Mouse (Mus musculus): ENCODE measurements around the gene Erv3. TPM values are rescaled to one million over a fixed set of nuclear protein-coding genes. Genes with fewer than 3 reads are reported as not detected.

Erv3 gene
- total and polyA plus RNA-seq, 3 experiments = not detected

DNA sequence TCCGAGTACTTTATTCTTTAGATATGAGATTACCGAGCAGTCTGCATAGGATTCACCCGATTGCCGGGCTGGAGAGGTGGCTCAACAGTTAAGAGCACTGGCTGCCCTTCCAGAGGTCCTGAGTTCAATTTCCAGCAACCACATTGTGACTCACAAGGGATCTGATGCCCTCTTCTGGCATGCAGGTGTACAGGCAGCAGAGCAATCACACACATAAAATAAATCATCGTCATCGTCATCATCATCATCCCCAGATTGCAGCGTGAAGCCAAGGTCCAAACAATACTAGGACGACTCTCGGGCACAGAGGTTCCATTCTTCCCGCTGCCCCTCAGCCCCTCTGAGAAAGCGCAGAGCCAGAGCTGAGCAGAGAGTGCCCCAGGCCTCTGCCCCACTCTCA, 51.9 kb downstream of the Erv3 start:
- H3K4me3 ChIP-seq (replicated peaks in 1 of 3; ENCODE audit: low read depth in 2 of 3, low read length in 2 of 3, poor library complexity in 1 of 3) = no peak overlapping the region
- no peak overlapping the region for H3K27ac ChIP-seq (ENCODE audit: insufficient read depth, low read depth)
- no peaks in the 10 kb centered on the region for H3K9me3 ChIP-seq (replicated peaks; ENCODE audit: low read length)
- peaks cover 0 to 3% of the 10 kb centered on the region in 2 experiments; a peak in 1 of 4 replicates for H3K4me1 ChIP-seq (ENCODE audit: control insufficient read depth in 1 of 2, insufficient read depth in 2 of 2)
- no peaks in the 10 kb centered on the region for H3K36me3 ChIP-seq (replicated peaks in 1 of 2; ENCODE audit: control insufficient read depth in 1 of 2, insufficient read depth in 1 of 2, low read length in 1 of 2)
- no peak for DNase-seq (ENCODE audit: extremely low read depth)
- no peak overlapping the region for H3K9ac ChIP-seq (ENCODE audit: insufficient read depth, low read depth)
- dilution Hi-C loops (cut with MboI; ENCODE audit: extremely low pct_ligation_motif_present, extremely low pct_unique_long_range_greater_than_20kb, low sequenced_read_pairs) = no loop called here
- in situ Hi-C loops (cut with MboI; ENCODE audit: low pct_ligation_motif_present, low pct_unique_long_range_greater_than_20kb, low sequenced_read_pairs) = no loop called here
- peaks cover 17% of the 10 kb centered on the region for H3K27me3 ChIP-seq (replicated peaks)
- no peak for TF ChIP-seq MAZ (IDR thresholded peaks at IDR 0.05; ENCODE audit: low read depth, low read length)
- peak; percentile 23 for TF ChIP-seq RAD21 (IDR thresholded peaks at IDR 0.05; ENCODE audit: low read depth, low read length)
- no peak for TF ChIP-seq E2F4 (IDR thresholded peaks at IDR 0.05; ENCODE audit: insufficient replicate concordance, low read depth, low read length)
- TF ChIP-seq MAFK (IDR thresholded peaks at IDR 0.05; ENCODE audit: insufficient replicate concordance, low read length) = no peak
- peak; percentile 16; the same call in 1 of the 2 replicates for TF ChIP-seq SMC3 (IDR thresholded peaks at IDR 0.05; ENCODE audit: low read depth, low read length)
- TF ChIP-seq CTCF (conservative IDR thresholded peaks at IDR 0.05 in 1 of 2, IDR thresholded peaks at IDR 0.05 in 1 of 2; ENCODE audit: low read depth in 2 of 2, low read length in 2 of 2) = peak; percentile 15 to 51; a peak in 2 of 4 replicates
- no peaks in the 10 kb centered on the region for H3K79me2 ChIP-seq (replicated peaks; ENCODE audit: control insufficient read depth, extremely low read depth, insufficient read depth, poor library complexity, severe bottlenecking)
- H3K4me2 ChIP-seq (ENCODE audit: insufficient read depth, low read depth, poor library complexity, severe bottlenecking) = no peak overlapping the region

DNA sequence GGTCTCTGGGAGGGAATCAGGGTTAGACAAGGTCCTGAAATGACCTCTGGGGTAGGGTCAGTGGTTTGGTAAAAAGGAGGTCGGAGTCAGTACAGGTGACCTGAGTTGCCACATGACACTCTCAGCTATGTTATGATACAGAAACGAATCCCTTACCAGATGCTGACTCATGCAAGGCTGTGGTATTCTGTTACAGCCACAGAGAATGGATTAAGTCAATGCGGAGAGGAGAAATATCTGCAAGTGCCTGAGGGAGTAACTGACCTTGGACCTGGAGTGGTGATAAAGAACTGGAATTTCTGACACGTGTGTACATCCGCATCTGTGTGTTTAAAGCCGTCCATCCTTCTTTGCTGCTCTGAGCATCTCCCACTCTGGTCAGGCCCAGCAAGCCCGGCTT, 52.7 kb downstream of the Erv3 start:
- Histone ChIP-seq H3K36me3 (replicated peaks in 1 of 2; ENCODE audit: control insufficient read depth in 1 of 2, insufficient read depth in 1 of 2, low read length in 1 of 2) (no peaks in the 10 kb centered on the region), H3K79me2 (replicated peaks; ENCODE audit: control insufficient read depth, extremely low read depth, insufficient read depth, poor library complexity, severe bottlenecking) (no peaks in the 10 kb centered on the region), H3K9me3 (replicated peaks; ENCODE audit: low read length) (no peaks in the 10 kb centered on the region), H3K27me3 (replicated peaks) (peaks cover 19% of the 10 kb centered on the region), H3K9ac (ENCODE audit: insufficient read depth, low read depth) (no peak overlapping the region), H3K4me2 (ENCODE audit: insufficient read depth, low read depth, poor library complexity, severe bottlenecking) (no peak overlapping the region), H3K4me1 (ENCODE audit: control insufficient read depth in 1 of 2, insufficient read depth in 2 of 2) (no peaks in the 10 kb centered on the region), H3K27ac (ENCODE audit: insufficient read depth, low read depth) (no peak overlapping the region), H3K4me3 (replicated peaks in 1 of 3; ENCODE audit: low read depth in 2 of 3, low read length in 2 of 3, poor library complexity in 1 of 3) (no peak overlapping the region)
- no peak for DNase-seq (ENCODE audit: extremely low read depth)
- in situ Hi-C loops (cut with MboI; ENCODE audit: low pct_ligation_motif_present, low pct_unique_long_range_greater_than_20kb, low sequenced_read_pairs) (no loop called here), dilution Hi-C loops (cut with MboI; ENCODE audit: extremely low pct_ligation_motif_present, extremely low pct_unique_long_range_greater_than_20kb, low sequenced_read_pairs) (no loop called here)
- no peak for TF ChIP-seq MAZ (IDR thresholded peaks at IDR 0.05; ENCODE audit: low read depth, low read length)
- no peak for TF ChIP-seq RCOR1 (conservative IDR thresholded peaks at IDR 0.05; ENCODE audit: low read depth, low read length)
- no peak for TF ChIP-seq ZMIZ1 (IDR thresholded peaks at IDR 0.05; ENCODE audit: low read depth, low read length)
- no peak for TF ChIP-seq MYC (IDR thresholded peaks at IDR 0.05; ENCODE audit: low read depth, low read length)
- no peak for TF ChIP-seq HCFC1 (IDR thresholded peaks at IDR 0.05; ENCODE audit: low read depth, low read length)
- no peak for TF ChIP-seq NELFE (IDR thresholded peaks at IDR 0.05; ENCODE audit: low read depth, low read length)
- no peak for TF ChIP-seq SIN3A (IDR thresholded peaks at IDR 0.05; ENCODE audit: low read length)
- TF ChIP-seq CHD1 (IDR thresholded peaks at IDR 0.05; ENCODE audit: low read depth, low read length) = no peak
- TF ChIP-seq ZC3H11A (IDR thresholded peaks at IDR 0.05; ENCODE audit: low read depth, low read length) = no peak
- TF ChIP-seq ELF1 (IDR thresholded peaks at IDR 0.05; ENCODE audit: low read depth, low read length) = no peak
- TF ChIP-seq POLR2A (IDR thresholded peaks at IDR 0.05; ENCODE audit: low read depth, low read length) = no peak
- no peak for TF ChIP-seq SMC3 (IDR thresholded peaks at IDR 0.05; ENCODE audit: low read depth, low read length)
- no peak for TF ChIP-seq EP300 (IDR thresholded peaks at IDR 0.05; ENCODE audit: low read length)
- TF ChIP-seq NRF1 (IDR thresholded peaks at IDR 0.05; ENCODE audit: low read depth, low read length) = no peak
- no peak for TF ChIP-seq POLR2AphosphoS2 (IDR thresholded peaks at IDR 0.05; ENCODE audit: low read depth, low read length)
- TF ChIP-seq BHLHE40 (IDR thresholded peaks at IDR 0.05; ENCODE audit: low read depth, low read length) = no peak
- TF ChIP-seq CTCF (conservative IDR thresholded peaks at IDR 0.05 in 1 of 2, IDR thresholded peaks at IDR 0.05 in 1 of 2; ENCODE audit: low read depth in 2 of 2, low read length in 2 of 2) = no peak
- no peak for TF ChIP-seq USF2 (conservative IDR thresholded peaks at IDR 0.05; ENCODE audit: low read depth, low read length)
- no peak for TF ChIP-seq ETS1 (conservative IDR thresholded peaks at IDR 0.05; ENCODE audit: low read depth, low read length)
